Mouse (Mus musculus): ENCODE results near the gene Morn3. TPM values are rescaled to one million over a fixed set of nuclear protein-coding genes. Genes with fewer than 3 reads are reported as not detected.

Morn3 gene
- polyA plus RNA-seq, 1 experiment from 2014 or later = 2.2 TPM

DNA sequence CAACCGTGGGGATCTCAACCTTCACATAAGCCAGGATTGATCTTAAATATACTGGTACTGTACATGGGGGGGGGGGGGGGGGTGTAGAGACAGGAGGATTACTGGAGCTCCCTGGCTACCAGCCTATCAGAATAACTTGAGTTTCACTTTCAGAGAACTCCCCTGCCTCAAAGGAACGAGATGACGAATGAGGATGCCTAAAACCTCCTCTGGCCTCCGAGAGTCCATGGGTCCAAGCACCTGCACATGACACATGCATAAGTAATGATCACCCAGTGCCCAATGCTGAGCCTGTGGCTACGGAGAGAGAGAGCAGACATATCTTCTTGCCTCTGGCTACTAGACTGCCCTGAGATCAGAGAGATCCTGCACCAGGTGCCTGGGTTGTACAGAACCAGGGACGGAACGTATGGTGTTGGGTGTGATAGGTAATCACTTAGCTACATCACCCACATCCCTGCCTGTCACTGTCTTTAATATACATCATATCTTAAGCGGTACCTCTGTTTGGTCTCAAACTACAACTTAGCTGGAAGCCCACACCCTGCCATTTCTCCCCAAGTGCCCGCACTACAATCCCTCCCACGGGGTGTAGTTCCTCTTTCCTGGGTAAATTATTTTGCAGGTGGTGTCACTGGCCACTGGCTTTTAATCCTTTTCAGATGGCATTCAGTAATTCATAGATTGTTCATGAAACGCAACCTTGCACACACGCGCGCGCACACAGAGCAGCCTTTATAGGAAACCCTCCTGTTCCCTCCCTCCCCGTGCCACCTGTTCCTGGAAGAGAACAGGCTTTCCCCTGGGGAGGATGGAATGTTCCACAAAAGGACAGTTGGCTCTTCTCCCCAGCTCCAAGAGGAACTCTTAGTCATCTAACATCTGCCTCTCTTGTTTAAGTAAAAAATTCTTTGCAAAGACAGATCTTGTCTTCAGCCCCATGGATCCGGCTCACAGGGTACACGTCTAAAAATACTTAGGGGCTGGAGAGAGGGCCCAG is 49.3 kb downstream of the Morn3 start:
- Histone ChIP-seq H3K4me1 (0 out of 2 replicates have a peak, but pooled peaks cover 4% of the 10 kb centered on the region), H3K27me3 (no peaks in the 10 kb centered on the region), H3K9ac (replicated peaks) (no peak overlapping the region), H3K9me3 (no peaks in the 10 kb centered on the region), H3K4me3 (no peak overlapping the region), H3K36me3 (no peaks in the 10 kb centered on the region), H3K27ac (replicated peaks) (no peak overlapping the region), H3K4me2 (replicated peaks) (no peak overlapping the region)
- 88% methylated on average over 18 of the region's 18 CpGs for WGBS
- ATAC-seq (replicated peaks) = no peak

GRCm38 (mm10) chr5:122994910-122995309 is 51.9 kb downstream of the Morn3 start:
- Histone ChIP-seq H3K4me2 (replicated peaks) (no peak overlapping the region), H3K4me3 (no peak overlapping the region), H3K9ac (replicated peaks) (no peak overlapping the region), H3K27ac (replicated peaks) (no peak overlapping the region), H3K9me3 (no peaks in the 10 kb centered on the region), H3K27me3 (no peaks in the 10 kb centered on the region), H3K36me3 (no peaks in the 10 kb centered on the region), H3K4me1 (peaks cover 26% of the 10 kb centered on the region)
- ATAC-seq (replicated peaks) = no peak
- WGBS = 0% methylated on average over 1 of the region's 1 CpGs

- Histone ChIP-seq H3K4me1 (peaks cover 32% of the 10 kb centered on the region), H3K27ac (replicated peaks) (no peak overlapping the region), H3K36me3 (no peaks in the 10 kb centered on the region), H3K4me2 (replicated peaks) (no peak overlapping the region), H3K27me3 (no peaks in the 10 kb centered on the region), H3K4me3 (no peak overlapping the region), H3K9ac (replicated peaks) (no peak overlapping the region), H3K9me3 (no peaks in the 10 kb centered on the region)
- 11% methylated on average over 5 of the region's 5 CpGs for WGBS
- ATAC-seq (replicated peaks) = 0 out of 2 replicates have a peak, but pooled peaks have one; percentile 55
Measured at GRCm38 (mm10) chr5:122994303-122994846, 52.4 kb downstream of the Morn3 start.

DNA sequence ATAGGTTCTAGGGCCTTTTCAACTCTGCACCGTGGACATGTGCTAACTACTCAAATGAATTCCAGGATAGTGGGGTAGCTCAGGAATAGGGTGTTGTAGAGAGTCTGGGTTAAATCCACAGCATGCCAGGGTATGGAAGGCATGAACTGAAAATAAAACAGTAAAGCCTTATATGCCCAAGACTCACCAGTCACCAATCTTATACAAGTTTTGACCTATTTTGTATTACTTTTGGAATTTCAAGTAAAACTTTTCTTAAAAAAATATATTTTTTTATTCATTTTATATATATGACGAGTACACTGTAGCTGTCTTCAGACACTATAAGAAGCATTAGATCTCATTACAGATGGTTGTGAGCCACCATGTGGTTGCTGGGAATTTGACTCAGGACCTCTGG is 53.0 kb downstream of the Morn3 start:
- no peak for ATAC-seq (replicated peaks)
- Histone ChIP-seq H3K9me3 (no peaks in the 10 kb centered on the region), H3K27me3 (no peaks in the 10 kb centered on the region), H3K36me3 (no peaks in the 10 kb centered on the region), H3K9ac (replicated peaks) (no peak overlapping the region), H3K4me3 (no peak overlapping the region), H3K4me2 (replicated peaks) (no peak overlapping the region), H3K27ac (replicated peaks) (no peak overlapping the region), H3K4me1 (peaks cover 33% of the 10 kb centered on the region)
- 53% methylated on average over 2 of the region's 2 CpGs for WGBS

- H3K4me1 ChIP-seq = peaks cover 49% of the 10 kb centered on the region
- H3K9me3 ChIP-seq = no peaks in the 10 kb centered on the region
- H3K4me3 ChIP-seq = peak overlapping the region; percentile 68
- H3K36me3 ChIP-seq = no peaks in the 10 kb centered on the region
- H3K4me2 ChIP-seq (replicated peaks) = peak overlapping the region; percentile 99
- WGBS = 31% methylated on average over 5 of the region's 5 CpGs
- H3K9ac ChIP-seq (replicated peaks) = peak overlapping the region; percentile 68
- H3K27ac ChIP-seq (replicated peaks) = peak overlapping the region; percentile 94
- no peaks in the 10 kb centered on the region for H3K27me3 ChIP-seq
- ATAC-seq (replicated peaks) = no peak
Measured at GRCm38 (mm10) chr5:122991350-122992004, 55.3 kb downstream of the Morn3 start.

DNA sequence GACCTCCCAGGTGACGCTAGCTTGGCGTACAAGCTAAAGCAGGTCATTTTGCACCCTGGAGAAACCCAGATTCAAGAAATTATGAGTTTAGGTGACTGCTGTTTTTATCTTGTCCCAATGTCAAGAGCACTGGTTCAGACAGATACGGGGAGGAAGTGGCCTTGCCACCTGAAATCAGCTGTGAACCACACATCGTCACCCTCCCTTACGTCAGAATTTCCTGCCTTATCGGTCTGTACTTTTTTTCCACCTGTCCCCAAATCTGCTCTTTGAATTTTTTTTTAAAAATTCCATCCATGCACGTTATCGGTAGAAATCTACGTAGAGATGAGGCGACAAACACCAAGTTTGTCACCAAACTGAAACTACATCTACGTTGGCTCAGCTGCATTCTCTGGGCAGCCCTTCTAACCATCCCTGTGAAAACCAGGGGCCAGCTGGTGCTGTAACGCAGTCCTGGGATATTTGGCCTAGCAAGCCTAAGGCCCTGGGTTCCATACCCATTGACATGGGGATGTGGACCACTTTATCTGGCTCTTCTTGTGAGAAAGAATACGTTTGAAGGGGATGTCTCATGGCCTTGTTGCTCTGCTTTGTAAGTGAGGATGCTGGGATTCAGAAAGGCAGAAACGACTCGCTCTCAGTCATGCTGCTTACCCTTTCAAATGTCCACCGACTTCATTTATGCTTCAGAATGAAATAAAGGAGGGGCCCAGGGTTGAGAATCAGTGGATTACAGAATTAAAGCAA is 56.2 kb downstream of the Morn3 start:
- WGBS = 10% methylated on average over 16 of the region's 16 CpGs
- H3K27ac ChIP-seq (replicated peaks) = peak overlapping the region; percentile 94

DNA sequence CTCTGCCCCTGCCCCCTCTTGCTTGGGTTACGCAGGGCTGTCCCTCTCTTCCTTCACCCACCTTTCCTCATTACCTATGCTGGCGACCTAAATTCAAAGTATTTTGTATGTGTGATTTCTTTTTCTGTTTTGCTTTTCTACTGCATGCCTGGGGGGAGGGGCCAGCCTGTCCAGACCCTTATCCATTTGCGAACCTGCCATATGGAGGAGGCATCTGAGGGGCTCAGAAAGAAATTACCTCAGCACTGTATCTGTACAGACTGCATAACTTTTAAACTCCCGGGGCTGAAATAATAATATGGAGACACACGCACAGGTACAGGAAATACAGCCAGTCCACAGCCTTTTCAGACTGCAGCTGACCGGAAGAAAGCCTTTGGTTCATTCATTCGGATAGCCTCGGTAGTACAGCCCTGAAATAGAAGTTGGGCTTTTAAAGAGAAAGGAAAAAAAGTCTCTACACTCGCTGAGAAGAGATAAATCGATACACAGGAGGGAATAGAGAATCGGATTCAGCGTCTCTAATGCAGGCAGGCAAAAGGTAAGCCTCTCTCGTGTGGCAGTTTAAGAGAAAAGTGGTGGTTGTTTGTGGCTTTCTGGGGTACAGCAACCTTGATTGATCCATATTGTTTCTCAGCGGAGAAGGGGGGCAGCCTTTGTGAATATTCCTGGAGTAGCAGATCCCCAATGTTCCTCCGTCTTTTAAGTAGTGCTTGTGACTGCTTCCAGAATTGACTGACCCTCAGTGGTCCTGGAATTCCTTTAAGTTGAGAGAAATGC is 57.1 kb downstream of the Morn3 start, which contains the start of gene Kdm2b:
TSS of gene Kdm2b (minus strand) at position 273 of the 780 bp plus-strand sequence.
- Histone ChIP-seq H3K9me3 (no peaks in the 10 kb centered on the region), H3K27me3 (no peaks in the 10 kb centered on the region), H3K4me1 (peaks cover 64% of the 10 kb centered on the region), H3K27ac (replicated peaks) (peak within 1 kb of the TSS; percentile 94), H3K36me3 (no peaks in the 10 kb centered on the region), H3K4me2 (replicated peaks) (peak within 1 kb of the TSS; percentile 99), H3K4me3 (peak within 1 kb of the TSS; percentile 68), H3K9ac (replicated peaks) (peak within 1 kb of the TSS; percentile 68)
- 1% methylated on average over 15 of the region's 15 CpGs for WGBS
- ATAC-seq (replicated peaks) = peak; percentile 78

More for the DNA sequence above, 56.2 kb downstream of the Morn3 start:
- no peak for ATAC-seq (replicated peaks)
- H3K36me3 ChIP-seq = no peaks in the 10 kb centered on the region
- H3K4me1 ChIP-seq = peaks cover 57% of the 10 kb centered on the region
- no peaks in the 10 kb centered on the region for H3K27me3 ChIP-seq
- peak overlapping the region; percentile 68 for H3K9ac ChIP-seq (replicated peaks)
- H3K9me3 ChIP-seq = no peaks in the 10 kb centered on the region
- H3K4me2 ChIP-seq (replicated peaks) = peak overlapping the region; percentile 99
- peak overlapping the region; percentile 68 for H3K4me3 ChIP-seq

GRCm38 (mm10) chr5:122989001-122989525 is 57.8 kb downstream of the Morn3 start:
- H3K4me2 ChIP-seq (replicated peaks) = peak overlapping the region; percentile 99
- no peaks in the 10 kb centered on the region for H3K9me3 ChIP-seq
- WGBS = under 1% methylated on average over 31 of the region's 39 CpGs
- peak; percentile 80 for ATAC-seq (replicated peaks)
- H3K9ac ChIP-seq (replicated peaks) = peak overlapping the region; percentile 68
- H3K27ac ChIP-seq (replicated peaks) = peak overlapping the region; percentile 94
- H3K4me1 ChIP-seq = peaks cover 64% of the 10 kb centered on the region
- H3K36me3 ChIP-seq = no peaks in the 10 kb centered on the region
- no peaks in the 10 kb centered on the region for H3K27me3 ChIP-seq
- H3K4me3 ChIP-seq = peak overlapping the region; percentile 68

DNA sequence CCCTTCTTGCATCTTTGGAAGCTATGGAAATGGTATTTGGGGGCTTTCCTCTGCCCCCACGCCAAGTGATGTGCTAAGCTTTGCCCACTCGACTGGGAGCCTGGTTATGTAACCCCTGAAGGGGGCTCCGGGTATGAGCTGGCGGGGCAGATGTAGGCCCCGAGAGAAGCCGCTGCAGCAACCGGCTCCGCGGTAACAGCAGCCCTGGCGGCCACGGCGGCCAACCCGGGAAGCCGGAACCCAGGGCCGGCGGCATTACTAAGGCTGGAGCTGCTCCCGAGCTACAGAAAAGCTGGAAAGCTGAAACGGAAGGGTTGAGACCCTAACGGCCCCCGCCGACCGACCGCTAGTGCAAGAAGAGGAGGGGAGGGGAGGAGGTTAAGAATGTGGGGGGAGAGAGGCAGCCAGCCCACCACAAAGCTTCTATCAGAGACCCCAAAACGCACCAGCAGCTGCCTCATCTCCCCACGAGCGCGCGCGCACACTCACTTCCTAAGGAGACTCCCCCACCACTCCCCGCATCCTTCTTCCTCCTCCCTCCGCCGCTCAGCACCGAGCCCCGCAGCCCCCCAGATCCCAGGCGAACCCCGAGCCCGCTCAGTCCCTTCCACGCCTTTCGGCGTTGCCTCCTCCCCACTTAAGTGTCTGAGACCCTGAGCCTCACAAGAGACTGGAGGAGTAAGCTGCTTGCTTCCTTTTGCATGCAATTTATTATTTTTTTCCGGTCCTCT is 58.6 kb downstream of the Morn3 start:
- 1% methylated on average over 41 of the region's 41 CpGs for WGBS
- Histone ChIP-seq H3K36me3 (no peaks in the 10 kb centered on the region), H3K27ac (replicated peaks) (peak overlapping the region; percentile 94), H3K27me3 (no peaks in the 10 kb centered on the region), H3K9me3 (no peaks in the 10 kb centered on the region), H3K4me1 (peaks cover 64% of the 10 kb centered on the region), H3K4me2 (replicated peaks) (peak overlapping the region; percentile 99), H3K4me3 (peak overlapping the region; percentile 68), H3K9ac (replicated peaks) (peak overlapping the region; percentile 68)
- 0 out of 2 replicates have a peak, but pooled peaks have one; percentile 13 for ATAC-seq (replicated peaks)
